Mouse (Mus musculus): ENCODE measurements around the gene Col4a2. TPM values are rescaled to one million over a fixed set of nuclear protein-coding genes. Genes with fewer than 3 reads are reported as not detected.

Col4a2 gene
- 2.2 TPM for polyA plus RNA-seq (2014; fragmentation: Illumina TruSeq; extraction: RNeasy Lipid Tissue Mini Kit (QIAGEN cat#74804); ENCODE audit: low read depth, low replicate concordance)

DNA sequence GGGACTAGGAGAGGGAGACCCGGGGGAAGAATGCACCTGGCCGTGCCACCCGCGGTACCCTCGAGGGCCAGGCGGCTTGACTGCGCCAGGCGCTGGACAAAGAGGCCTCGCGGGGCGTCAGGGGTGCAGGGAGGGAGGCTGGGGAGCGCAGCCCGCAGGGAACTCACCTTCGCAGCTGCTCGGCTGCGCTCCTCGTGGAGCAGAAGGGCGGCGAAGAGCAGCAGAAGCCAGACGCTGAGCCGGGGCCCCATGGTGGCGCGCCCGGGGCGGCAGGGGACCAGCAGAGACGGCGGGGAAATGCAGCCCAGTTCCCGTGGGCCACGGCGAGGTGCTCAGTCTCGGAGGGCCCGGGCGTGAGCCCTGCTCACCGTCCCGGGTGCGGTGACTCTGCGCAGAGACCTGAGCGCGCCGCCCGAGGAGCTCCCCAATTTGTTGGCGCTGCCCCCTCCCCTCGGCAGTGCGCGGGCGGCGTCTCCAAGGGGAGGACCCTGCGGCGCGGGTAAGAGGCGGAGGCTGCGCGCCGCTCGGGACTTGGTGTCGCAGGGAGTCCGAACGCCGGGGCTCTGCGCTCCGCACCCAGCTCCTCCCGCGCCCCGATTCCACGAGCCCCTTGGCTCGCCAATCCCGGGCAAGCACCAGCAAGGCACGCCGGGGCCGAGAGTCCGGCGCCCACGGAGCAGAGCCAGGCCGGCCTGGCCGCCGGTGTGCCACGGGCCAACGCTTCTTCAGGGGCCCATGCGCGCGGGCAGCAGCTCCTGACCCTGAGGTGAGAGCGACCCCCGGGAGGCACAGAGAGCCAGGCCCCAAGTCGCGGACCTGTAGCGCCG lies at the start of gene Col4a2, which contains the start of gene Col4a1:
TSS of gene Col4a2 (plus strand) at position 457 of the 827 bp plus-strand sequence.
TSS of gene Col4a1 (minus strand) at position 478 of the 827 bp plus-strand sequence.

DNA sequence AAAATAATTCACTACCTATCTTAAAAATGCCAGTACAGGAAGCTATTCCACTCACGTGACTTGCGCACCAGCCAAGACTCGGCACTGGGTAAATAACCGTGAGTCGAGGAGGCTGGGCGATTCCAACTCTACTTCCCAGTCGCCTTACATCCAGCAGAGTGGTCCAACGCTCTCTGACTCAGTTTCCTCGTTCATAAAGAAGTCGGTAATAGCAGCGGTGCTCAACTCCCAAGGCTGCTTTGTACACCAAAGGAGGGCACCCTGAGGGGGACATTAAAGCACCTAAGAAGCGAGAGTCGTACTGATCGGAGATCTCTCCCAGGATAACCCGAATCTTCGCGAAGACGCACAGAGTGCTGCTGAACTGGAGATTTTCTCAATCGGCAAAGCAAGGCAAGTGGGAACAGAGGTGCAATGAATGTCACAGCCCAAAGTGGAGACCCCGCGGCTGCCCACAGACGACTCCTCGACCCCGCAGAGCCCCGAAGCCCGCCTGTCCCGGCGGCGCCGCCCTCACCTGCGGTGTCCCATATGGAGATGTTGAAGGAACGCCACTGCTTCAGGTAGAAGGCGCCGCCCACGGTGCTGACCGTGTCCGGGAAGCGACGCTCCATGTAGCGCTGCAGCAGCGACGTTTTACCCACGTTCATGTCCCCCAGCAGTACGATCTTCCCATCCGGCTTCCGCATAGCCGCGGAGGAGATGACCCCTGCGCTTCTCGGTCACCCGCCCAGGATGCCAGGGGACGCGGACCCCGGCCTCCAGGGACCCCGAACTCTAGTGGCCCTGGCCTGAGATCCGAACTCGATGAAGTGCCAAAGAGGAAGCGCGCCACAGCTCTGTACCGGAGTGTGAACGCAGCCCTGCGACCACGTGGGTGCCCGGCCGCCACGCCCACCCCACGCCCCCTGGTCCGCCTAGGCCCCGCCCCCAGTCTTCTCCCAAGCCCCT lies 165.5 kb downstream of the Col4a2 start, which contains the start of gene Rab20:
TSS of gene Rab20 (minus strand) at position 900 of the 951 bp plus-strand sequence.

DNA sequence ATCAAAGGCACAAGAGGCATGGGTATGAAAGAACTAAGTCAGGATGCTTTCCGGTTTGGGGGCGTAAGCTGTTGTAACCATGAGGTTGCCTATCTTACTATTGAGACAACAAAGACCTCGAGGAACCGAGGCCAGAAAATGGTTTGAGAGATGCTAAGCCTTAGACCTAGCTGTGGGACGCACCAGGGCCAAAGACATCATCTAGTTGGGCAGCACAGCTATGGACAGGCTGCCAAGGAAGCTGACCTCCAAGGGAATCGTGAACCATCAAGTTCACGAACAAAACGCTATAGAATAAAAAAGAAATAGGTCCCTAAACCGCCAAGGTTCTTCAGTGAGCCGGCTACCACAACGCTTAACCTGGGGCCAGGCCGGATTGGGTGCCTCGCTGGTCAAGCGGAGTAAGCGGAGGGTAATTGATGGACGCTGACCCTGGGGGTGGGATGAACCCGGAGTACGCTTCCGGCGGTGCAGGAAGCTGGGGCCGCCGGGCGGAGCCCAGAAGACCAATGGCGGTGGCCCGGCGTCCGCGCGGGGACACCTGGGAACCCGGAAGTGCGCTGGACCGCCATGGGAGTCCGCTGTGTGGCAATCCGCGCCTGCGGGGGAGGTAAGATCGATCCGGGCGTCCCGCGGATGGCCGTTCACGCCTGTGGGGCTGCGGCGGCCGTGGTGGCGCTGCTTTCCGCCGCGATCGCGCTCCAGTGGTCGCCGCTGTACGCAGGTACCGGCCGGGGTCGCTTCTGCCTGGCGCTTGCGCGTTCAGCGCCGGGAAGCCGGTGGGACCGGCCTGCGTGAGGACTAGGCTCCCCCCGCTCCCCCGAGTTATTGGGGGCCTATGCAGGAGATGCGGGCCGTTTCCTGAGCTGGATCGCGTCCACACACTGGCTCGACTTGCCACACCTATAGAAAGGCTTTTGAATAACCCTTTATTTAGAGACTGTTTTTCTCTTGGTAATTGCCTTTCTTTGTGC lies 184.7 kb downstream of the Col4a2 start, which contains the start of gene Naxd:
TSS of gene Naxd (plus strand) at position 490 of the 974 bp plus-strand sequence.

Other genes starting within 250 kb of the Col4a2 start
- 34.5 TPM for gene Col4a1, start within 50 bp of the Col4a2 start, polyA plus RNA-seq (2014; fragmentation: Illumina TruSeq; extraction: RNeasy Lipid Tissue Mini Kit (QIAGEN cat#74804); ENCODE audit: low read depth, low replicate concordance)
- gene Rab20, start 165.9 kb downstream of the Col4a2 start, polyA plus RNA-seq (2014; fragmentation: Illumina TruSeq; extraction: RNeasy Lipid Tissue Mini Kit (QIAGEN cat#74804); ENCODE audit: low read depth, low replicate concordance): 5.1 TPM
- 14.4 TPM for gene Naxd, start 184.7 kb downstream of the Col4a2 start, polyA plus RNA-seq (2014; fragmentation: Illumina TruSeq; extraction: RNeasy Lipid Tissue Mini Kit (QIAGEN cat#74804); ENCODE audit: low read depth, low replicate concordance)
- 11.7 TPM for gene Cars2, start 238.0 kb downstream of the Col4a2 start, polyA plus RNA-seq (2014; fragmentation: Illumina TruSeq; extraction: RNeasy Lipid Tissue Mini Kit (QIAGEN cat#74804); ENCODE audit: low read depth, low replicate concordance)
- gene Ing1, start 242.8 kb downstream of the Col4a2 start, polyA plus RNA-seq (2014; fragmentation: Illumina TruSeq; extraction: RNeasy Lipid Tissue Mini Kit (QIAGEN cat#74804); ENCODE audit: low read depth, low replicate concordance): 38.8 TPM